Mouse (Mus musculus) urinary bladder, postnatal 14 days (tissue): ENCODE results near the gene Soat1.
"Not testable (repeated sequence)": the region's sequence is repeated elsewhere in the genome, so short reads cannot be mapped to it uniquely, and the experiment has no call there.

Experiments
- DNase-seq: peaks from one replicate; pipeline ENCODE4 v3.0.0; 2021; ENCODE audit warnings: low spot score

Gene Soat1

DNA sequence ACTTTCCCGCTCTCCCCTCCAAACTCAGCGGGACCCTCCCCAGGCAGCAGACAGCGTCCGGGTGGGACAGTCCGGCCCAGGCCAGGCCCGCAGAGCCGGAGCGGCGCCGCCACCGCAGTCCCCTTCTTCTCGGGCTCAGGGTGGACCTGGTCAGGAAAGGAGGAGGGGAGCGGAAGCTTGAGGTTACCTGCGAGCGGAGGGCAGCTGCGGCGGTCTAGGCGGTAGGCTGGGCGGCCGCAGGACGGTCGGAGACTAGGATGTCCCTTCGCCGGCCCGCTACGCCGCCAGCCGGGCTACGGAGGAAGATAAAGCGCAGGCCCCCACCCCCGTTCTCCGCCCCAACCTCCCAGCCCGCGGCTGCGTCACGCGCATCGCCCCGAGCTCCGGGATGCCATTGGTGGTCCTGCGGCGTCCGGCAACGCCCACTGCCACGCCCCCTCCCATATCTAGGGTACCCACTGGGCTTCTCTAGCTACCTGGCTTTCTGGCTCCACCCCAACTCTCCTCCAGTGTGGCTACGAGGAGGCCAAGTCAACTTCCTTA is at the start of gene Soat1:
Gene Soat1 (minus strand): TSS at position 371 of the 543 bp plus-strand sequence.
- peak; percentile 84 for DNase-seq

DNA sequence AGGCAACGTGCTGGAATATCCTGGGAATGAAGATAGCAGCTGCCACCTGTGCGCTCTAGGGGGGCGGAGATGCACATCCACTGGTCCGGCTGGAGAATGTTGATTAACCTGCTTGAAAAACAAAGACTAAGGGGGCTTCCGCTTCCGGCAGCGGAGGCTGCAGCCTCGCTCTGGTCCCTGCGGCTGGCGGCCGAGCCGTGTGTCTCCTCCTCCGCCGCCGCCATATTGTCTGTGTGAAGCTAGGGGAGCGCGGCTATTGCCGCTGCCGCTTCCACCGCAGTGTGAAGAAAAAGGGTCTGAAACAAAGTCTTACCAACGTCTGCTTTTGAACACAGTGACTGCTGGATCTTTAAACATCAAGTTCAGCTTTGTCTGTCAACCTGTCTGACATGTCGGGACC is 49.7 kb upstream of the Soat1 start, which contains the start of gene Gm10031:
Gene Gm10031 (plus strand): TSS at position 171 of the 400 bp plus-strand sequence.
- DNase-seq = not testable (repeated sequence)

DNA sequence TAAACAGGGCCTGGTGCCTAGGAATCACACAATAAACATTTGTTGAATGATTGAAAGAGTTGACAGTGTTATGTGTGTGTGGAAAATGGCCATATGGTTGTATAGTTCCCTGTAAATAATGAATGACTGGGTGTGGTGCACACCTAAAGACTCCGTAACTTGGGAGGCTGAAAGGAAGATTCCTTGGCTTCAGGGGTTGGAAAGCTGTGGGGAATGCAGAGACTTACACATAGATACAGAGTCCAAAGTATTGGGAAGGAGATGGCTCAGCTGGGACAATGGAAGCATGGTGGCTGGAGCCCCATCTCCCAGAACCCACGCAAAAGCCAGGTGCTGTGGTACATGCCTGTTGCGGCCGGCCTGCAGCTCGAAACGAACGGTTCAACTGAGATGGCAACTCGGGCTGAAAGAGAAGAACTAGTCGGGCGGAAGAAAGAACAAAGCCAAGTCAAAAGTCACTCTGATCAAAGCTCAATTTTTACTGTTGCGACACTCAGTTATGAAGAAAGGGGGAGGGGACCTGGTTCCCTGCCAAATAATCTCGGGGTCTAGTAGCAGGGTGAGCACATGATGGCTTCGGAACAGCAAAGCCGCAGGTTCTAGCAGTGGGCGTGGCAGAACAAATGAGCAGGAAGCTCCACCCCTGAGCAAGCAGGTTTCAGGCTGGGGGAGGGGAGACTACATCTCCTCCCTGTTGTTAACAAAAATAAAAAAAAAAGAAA is 47.8 kb upstream of the Soat1 start:
- no peak for DNase-seq

DNA sequence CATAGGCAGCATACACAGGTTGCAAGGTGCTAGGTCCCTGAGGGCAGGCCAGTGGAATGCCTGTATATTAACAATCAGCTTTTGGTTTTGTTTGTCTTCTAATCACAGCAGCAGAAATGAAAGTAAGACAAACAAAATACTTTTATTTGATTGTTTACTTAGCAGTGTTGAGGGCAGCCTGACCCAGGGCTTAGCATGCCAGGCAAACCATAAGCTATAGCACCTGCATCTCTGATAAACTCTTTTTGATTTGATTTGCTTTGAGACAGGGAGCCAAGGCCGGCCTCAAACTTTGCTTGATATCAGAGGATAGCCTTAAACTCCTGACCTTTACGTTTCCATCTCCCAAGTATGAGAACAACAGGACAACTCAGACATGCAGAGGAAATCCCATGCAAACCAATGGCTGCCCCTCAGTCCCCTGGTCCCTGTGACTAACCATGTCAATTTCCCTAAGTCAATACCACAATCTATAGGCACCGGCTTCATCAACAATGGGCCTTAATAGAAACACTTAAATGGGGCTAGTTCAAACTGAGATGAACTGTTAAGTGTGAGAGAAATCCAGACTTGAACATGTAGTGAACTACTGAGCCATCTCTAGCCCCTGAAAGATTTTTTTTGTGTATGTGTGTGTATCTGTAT is 46.1 kb upstream of the Soat1 start:
- DNase-seq = no peak

DNA sequence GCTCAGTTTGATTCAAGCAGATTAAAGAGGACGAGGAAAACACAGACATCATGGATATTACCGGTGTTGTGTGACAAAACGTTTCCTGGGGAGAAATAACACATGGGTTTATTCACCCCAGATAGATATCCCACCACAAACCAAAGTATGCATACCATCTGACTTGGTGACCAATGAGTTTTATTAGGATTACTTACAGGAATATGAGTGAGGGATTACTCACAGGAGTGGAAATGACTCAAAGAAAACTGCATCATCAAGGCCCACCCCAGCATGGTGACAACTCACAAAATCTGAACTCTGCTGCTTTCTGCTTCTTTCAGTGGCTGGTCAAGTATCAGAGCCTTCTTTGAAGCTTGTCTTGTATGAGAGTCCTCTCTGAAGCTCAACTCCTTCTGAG is 33.6 kb upstream of the Soat1 start:
- DNase-seq = no peak

DNA sequence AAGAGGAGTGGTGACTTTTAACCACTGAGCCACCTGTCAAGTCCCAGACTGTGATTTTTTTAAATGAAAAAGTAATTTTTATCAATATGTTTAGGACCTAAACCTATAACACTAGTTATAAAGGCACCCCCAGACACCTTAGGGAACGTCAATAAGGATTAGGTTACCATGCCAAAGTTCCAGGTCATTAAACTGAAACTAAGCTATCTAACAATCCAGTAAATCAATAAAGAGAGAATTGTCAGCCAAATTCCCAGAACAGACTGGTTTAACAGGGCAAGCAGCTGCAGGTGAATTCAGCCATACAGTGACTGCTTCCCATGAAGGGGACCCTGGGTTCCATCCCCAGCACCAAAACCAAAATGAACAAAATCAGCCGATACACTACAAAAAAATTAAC is 31.8 kb upstream of the Soat1 start:
- DNase-seq = no peak

DNA sequence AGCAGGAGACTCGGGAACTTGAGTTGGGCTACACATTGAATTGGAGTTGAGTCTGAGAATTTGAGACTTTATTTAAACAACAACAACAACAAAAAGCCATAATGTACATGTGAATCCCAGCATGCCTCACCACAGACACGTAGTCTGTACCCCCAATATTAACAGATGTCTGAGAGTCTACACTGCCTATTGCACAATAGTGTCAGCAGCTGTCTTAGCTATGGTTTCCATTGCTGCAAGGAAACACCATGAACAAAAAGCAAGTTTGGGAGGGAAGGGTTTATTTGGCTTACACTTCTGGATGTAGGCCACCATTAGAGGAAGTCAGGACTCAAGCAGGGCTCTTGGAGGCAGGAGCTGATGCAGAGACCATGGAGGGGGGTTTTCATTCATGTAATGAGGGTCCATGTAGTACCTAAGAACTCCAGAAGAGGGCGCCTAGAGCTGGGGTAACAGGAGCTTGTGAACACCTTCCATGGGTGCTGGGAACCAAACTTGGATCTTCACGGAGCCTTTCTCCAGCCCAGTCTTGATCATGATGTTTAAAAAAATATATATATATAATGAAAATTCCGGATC is 30.9 kb upstream of the Soat1 start:
- no peak for DNase-seq

DNA sequence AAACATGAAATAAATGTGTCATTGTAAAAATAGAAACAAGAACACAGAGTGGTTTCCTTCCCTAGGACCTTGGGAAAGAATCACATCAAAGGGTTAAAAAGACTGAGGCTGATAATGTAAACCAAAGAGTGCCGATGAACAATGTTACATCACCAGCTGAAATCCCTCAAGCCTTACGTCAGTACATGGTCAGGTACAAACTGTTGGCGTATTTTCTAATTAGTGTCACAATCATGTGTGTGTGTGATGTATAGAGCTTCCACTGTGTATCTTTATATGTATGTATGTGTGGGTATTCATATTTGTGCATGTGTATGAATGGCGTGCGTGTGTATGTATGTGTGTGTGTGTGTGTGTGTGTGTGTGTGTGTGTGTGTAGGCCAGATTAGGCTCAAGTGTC is 22.8 kb upstream of the Soat1 start:
- no peak for DNase-seq

DNA sequence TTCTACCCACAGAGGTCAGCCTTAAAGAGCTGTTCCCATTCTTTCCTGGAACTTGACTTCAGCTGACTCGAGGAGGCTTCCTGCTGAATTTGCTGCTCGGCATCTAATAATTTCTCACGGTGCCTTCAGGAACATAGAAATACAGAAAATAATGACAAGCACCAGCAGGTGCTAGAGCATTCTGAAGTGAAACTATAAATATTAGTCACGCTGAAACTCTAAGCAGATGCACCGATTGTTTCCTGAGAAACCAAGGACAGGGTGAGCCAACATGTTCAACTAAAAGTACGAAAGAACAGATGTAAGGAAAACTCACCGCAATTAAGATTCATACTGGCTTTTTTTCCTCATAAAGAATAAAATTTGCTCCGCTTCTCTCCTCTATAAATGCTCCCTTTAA is 20.9 kb upstream of the Soat1 start:
- no peak for DNase-seq

DNA sequence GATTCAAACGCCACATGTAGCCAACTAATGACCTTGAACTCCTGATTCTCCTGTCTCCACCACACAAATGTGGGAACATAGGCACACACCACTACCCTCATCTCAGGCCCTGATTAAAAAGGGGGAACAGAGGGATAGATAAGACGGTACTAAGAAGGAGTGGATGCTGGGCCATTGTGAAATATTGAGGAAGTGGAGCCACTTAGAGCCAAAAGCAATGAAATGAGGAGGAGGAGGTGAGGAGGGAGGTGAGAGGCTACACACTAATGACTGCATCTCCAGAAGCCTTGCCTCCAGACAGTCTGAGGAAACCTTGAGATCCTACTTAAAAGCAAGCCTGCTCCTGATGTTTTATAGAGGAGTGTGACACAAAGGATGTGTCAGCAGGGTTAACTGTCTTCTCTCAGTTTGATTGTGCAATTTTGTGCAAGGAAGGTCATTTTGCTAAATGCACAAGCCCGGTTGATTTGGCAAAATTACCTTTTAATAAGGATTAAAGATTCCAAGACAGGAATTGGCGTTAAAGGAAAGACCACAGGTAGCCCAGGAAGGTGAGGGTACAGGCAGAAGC is 17.2 kb upstream of the Soat1 start:
- DNase-seq = no peak

DNA sequence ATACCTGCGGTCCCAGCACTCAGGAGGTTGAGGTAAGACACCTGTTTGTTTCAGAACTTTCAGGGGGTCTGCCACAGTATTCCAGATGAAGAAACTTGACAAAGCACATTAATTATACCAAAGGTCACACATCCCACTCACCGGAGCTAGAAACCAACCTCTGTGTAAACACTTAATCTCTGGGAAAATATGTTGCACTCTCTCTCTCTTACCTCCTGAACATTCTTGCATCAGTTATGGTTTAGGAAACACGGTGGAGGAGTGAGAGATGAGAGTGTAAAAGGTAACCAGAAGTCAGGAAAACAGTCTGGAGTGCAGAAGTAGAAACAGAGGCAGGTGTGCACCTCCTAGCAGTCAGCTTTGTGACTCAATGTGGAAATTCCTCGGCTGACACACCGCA is 13.9 kb upstream of the Soat1 start:
- no peak for DNase-seq

DNA sequence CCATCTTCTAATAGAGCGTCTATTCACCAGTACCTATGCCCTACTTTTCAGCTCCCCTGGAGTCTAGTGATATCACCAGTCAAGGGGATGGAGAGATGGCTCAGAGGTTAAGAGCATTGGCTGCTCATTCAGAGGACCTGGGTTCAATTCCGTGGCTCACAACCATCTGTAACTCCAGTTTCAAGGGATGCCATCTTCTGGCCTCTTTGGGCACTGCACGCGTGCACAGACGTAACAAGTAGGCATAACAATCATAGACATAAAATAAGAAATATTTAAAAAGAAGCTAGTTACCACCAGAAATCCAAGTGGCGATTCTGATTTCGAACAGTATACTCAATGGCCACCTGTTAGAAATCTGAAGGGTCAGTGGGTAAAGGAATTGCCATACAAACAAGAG is 13.4 kb upstream of the Soat1 start:
- DNase-seq = no peak

DNA sequence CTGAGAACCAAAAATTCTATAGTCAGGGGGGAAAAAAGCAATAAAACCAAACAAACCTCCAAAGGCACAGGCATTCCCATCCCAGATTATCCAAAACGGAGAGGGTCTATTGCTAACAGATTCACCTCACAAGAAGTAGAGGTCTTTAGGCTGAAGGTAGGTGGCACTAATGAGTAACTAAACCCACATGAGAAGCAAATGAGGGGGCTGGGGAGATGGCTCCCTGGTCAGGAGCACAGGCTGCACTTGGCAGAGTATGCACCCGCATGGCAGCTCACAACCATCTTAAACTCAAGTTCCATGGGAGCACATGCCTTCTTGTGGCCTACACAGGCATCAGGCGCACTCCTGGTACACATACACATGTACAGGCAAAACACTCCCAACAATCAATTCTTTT is 7.7 kb upstream of the Soat1 start:
- DNase-seq = no peak

DNA sequence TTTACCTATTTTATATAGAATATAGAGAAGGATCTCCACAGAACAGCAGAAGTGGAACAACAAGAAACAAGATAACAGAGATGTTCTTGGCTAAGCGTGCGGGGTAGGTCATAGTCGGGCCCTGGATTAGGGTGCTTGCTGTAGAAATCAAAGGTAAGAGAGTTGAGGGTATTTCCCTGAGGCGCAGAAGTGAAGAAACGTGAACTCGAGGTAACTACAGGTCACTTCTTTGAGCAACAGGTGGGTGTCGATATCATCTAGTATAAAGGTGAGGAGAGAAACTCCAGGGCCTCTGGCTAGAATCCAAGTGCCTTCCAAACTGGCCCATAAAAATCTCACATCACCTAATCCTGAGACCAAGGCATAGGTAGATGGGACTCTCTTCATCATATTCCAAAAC is 2.4 kb upstream of the Soat1 start:
- DNase-seq = no peak

DNA sequence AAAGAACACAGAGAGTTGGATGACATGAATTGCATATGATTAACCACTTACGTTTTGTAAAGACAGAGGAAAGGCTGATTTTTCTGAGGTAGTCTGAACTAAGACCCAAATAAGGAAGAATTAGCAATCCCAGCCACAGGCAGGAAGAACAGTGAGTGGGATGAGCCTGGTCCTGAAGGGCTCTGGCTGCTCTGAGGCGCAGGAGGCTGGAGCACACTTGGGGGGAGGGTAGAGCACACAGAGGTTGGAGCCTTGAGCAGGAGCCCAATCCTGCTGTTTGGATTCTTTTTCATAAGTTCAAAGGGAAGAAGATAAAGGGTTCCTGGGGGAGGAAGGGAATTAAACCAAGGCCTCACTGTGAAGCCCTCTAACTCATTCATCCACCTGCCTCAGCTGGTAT is 1.9 kb upstream of the Soat1 start:
- DNase-seq = no peak

DNA sequence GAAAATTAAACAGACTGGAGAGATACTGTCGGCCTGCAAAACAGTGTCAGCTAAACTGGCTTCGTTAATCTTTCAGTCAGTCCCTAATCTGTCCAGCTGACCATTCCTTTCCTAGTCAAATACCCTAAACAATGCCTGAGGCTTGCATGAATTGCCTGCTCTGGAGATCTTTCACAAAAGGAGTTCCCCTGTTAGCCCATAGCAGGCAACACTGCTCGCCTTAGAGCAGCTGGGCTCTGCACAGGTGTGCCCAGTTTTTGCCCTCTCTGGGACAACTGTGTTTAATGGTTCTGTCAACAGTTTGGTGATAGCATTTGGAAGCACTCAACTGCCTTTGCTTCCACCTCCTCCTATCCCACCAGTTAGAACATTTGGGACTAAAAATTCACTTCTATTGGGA is 723 bp upstream of the Soat1 start:
- DNase-seq = no peak

DNA sequence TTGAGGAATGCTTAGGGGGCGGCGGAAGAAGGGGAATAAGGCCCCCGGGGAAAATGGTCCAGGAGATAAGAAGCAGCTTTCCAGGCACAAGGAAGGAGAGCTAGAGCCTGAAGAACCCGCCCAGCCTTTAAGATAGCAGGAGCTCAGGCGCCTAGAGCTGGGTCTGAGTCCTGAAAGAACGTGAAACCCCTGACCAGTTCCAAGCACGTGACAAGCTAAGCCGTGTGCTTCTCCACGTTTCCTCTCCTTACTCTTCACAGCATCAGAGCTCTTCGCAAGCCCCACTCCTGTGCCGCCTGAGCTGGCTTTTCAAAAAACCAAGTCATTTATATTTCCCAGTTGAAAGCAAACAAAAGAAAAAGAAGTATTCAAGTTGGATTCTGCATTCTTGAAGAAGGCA is 1.1 kb downstream of the Soat1 start:
- peak; percentile 9 for DNase-seq

DNA sequence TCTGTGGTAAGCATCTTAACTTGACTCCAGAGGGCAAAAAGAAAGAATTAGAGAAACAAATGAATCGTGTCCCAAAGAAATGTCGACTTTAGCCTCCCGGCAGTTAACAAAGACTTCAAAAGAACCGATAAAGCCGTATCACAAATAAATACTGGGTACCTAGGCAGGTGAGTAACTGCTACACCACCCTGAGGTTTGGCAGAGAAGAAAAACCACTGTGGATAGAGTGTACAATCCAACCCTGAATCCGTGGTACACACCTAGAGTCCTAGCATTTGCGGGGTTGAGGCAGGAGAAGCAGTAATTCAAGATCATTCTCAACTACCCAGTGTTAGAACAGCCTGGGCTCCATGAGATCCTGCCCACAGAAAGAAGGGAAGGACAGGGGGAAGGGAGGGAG is 2.2 kb downstream of the Soat1 start:
- no peak for DNase-seq

DNA sequence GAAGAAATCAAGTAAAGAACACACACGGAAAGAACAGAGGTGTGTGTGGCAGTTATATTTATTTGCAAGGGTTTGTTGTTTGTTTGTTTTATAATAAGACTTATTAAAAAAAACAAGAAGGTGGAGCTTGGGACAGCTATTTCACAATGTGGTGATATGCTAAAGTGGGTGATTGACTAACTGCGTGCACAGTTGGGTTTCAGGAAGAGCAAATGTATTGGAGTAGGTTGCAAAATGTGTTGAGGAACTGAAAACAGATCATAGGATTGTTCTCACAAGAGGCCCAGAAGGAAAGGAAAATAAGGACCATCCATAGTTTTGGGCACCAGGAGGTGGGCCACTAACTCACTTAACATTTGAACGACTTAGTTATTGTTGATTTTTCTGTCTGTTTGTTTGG is 3.1 kb downstream of the Soat1 start:
- no peak for DNase-seq

DNA sequence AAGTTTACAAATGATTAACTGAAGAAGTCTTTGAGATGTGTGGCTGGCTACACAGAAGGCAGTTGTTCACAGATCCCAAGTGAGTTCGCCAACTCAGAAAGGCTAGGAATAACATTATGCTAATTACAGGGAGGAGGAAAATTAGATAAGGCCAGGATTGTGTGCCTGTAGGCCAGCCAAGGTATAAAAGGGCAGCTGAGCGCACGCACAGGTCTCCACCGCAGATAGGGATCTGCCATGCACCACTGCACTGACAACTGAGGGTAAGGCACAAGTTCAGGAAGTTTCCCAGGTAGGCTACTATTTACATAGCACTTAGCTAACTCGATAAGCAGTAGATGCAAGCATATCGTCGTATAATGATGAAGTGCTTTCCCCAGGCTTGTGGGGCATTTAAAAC is 3.6 kb downstream of the Soat1 start:
- DNase-seq = peak; percentile 62

DNA sequence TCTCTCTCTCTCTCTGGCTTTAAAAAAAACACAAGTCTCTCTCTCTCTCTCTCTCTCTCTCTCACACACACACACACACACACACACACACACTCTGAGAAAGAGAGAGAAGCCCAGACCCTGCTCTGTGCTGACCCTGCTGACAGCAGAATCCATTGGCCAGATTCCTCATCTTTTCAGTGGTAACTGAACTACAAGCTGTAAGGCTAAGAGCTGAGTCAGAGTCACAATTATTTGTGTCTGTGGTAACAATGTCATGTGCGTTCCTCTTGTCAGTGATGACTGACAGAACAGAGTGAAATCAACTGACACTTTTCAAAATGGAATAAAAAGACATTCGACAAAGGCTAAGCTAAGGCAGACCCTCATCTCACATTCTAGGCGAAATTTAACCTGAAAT is 5.6 kb downstream of the Soat1 start:
- DNase-seq = no peak

DNA sequence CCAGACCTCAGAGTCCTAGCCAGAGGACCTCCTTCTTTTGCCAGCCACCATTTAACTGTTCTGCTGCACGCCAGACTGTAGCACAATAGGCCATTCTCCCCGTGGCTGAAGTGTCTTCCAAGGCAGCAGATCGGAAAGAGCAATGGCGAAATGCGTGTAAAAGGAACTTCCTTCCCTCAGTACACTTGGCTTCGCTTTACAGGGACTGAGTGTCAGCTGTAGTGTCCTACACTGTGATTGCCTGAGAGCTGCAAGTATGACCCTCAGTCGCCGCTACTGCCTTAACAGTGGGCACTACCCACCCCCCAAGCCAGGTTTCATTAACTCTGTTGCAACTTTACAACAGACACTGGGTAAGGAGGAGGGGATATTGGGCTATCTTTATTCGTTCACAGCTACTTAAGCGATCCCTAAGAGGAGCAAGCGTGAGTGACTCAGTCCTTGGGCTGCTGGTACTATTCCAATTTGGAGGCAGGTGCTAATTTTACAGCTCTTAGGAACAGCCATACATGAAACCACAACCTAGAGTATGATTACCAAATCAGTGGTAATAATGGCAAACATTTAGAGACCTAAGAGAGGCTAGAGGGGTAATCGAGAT is 6.4 kb downstream of the Soat1 start:
- no peak for DNase-seq

DNA sequence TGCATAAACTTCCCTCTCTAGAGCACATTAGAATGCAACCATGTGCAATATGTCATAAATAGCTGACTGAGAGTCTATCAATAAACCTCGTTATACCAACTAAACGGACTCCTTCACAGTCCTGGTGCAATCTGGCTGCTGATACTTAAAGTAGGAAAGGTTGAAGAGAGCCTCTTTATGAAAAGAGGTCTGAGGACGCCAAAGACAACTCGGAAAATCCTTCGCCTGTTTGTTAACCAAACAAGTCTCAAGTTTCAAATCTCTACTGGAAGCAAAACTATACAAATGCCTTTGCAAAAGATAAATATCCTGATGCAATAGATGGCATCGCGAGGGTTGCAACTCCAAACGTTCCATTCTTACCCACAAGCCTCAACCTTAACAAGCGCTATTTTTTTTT is 9.2 kb downstream of the Soat1 start:
- no peak for DNase-seq
